Mouse (Mus musculus): ENCODE data around the gene Hist1h2bp.

GRCm38 (mm10) chr13:21783255-21783617 lies 4.0 kb upstream of the Hist1h2bp start, which contains the start of gene Hist1h3i:
- TF ChIP-seq EP300 (IDR thresholded peaks at IDR 0.05; ENCODE audit: low read depth) (no peak), CTCF (IDR thresholded peaks at IDR 0.05; ENCODE audit: low read depth) (no peak)
